Mouse (Mus musculus): ENCODE data around the gene Dtx3. TPM values are rescaled to one million over a fixed set of nuclear protein-coding genes. Genes with fewer than 3 reads are reported as not detected.

Dtx3 gene
- polyA plus RNA-seq, 1 experiment from 2014 or later, result 199 TPM

GRCm38 (mm10) chr10:127217177-127217576 lies 21.6 kb upstream of the Dtx3 start:
- Histone ChIP-seq H3K9ac (no peak overlapping the region), H3K4me3 (no peak overlapping the region), H3K27me3 (replicated peaks) (no peaks in the 10 kb centered on the region), H3K9me3 (no peaks in the 10 kb centered on the region), H3K4me1 (no peaks in the 10 kb centered on the region), H3K4me2 (replicated peaks) (no peak overlapping the region), H3K36me3 (no peaks in the 10 kb centered on the region), H3K27ac (no peak overlapping the region)
- no peak for ATAC-seq (ENCODE audit: low FRiP score, low read depth)

DNA sequence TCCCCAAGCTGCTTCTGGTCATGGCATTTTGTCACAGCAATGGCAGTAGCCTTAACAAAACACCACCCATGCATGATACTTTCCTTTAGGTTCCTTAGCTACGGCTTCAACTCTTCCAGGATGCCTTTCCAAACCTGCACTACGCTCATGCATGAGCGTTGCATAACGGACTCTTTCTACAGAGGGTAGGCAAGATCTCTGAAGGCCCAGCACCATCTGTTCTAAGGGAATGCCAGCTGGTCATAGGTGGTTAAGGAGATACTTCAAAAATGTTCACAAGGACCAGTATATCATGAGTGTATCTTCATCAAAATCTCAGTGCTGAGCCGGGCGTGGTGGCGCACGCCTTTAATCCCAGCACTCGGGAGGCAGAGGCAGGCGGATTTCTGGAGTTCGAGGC lies 20.9 kb upstream of the Dtx3 start:
- no peak overlapping the region for H3K4me3 ChIP-seq
- H3K9me3 ChIP-seq, result no peaks in the 10 kb centered on the region
- H3K27me3 ChIP-seq (replicated peaks), result no peaks in the 10 kb centered on the region
- no peaks in the 10 kb centered on the region for H3K36me3 ChIP-seq
- no peak overlapping the region for H3K9ac ChIP-seq
- WGBS, result 95% methylated on average over 11 of the region's 11 CpGs
- H3K4me2 ChIP-seq (replicated peaks), result no peak overlapping the region
- no peaks in the 10 kb centered on the region for H3K4me1 ChIP-seq
- no peak overlapping the region for H3K27ac ChIP-seq
- no peak for ATAC-seq (ENCODE audit: low FRiP score, low read depth)

DNA sequence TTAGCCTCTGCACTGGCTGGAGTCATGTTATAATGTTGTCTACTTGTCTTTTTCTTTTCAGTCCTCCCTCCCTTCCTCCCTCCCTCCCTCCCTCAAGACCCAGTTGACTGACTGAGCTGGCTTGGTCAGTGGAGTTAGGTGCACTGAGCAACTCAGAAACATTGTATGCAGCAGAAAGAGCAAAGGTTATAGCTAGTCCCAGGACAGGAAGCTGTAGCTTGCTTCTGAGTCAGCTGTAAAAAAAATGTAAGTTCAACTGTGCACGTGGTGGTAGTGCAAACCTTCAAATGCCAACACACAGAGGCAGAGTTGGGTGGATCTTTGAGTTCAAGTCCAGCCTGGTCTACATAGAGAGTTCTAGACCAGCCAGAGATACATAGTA lies 18.9 kb upstream of the Dtx3 start:
- no peak overlapping the region for H3K4me3 ChIP-seq
- no peaks in the 10 kb centered on the region for H3K9me3 ChIP-seq
- H3K4me2 ChIP-seq (replicated peaks), result no peak overlapping the region
- H3K9ac ChIP-seq, result no peak overlapping the region
- H3K4me1 ChIP-seq, result peaks cover 10% of the 10 kb centered on the region
- WGBS, result 63% methylated on average over 1 of the region's 1 CpGs
- H3K27me3 ChIP-seq (replicated peaks), result no peaks in the 10 kb centered on the region
- no peak overlapping the region for H3K27ac ChIP-seq
- ATAC-seq (ENCODE audit: low FRiP score, low read depth), result no peak
- no peaks in the 10 kb centered on the region for H3K36me3 ChIP-seq

- H3K27me3 ChIP-seq (replicated peaks), result no peaks in the 10 kb centered on the region
- no peak overlapping the region for H3K9ac ChIP-seq
- no peaks in the 10 kb centered on the region for H3K36me3 ChIP-seq
- H3K27ac ChIP-seq, result no peak overlapping the region
- ATAC-seq (ENCODE audit: low FRiP score, low read depth), result no peak
- no peak overlapping the region for H3K4me2 ChIP-seq (replicated peaks)
- 84% methylated on average over 13 of the region's 13 CpGs for WGBS
- H3K4me3 ChIP-seq, result no peak overlapping the region
- H3K9me3 ChIP-seq, result no peaks in the 10 kb centered on the region
- H3K4me1 ChIP-seq, result peaks cover 10% of the 10 kb centered on the region
These were observed 18.3 kb upstream of the Dtx3 start for GRCm38 (mm10) chr10:127213704-127214421.

GRCm38 (mm10) chr10:127213272-127213671 lies 17.7 kb upstream of the Dtx3 start:
- peaks cover 10% of the 10 kb centered on the region for H3K4me1 ChIP-seq
- H3K27ac ChIP-seq, result no peak overlapping the region
- no peaks in the 10 kb centered on the region for H3K27me3 ChIP-seq (replicated peaks)
- no peak overlapping the region for H3K4me2 ChIP-seq (replicated peaks)
- ATAC-seq (ENCODE audit: low FRiP score, low read depth), result no peak
- H3K9me3 ChIP-seq, result no peaks in the 10 kb centered on the region
- H3K36me3 ChIP-seq, result peaks cover 5% of the 10 kb centered on the region; the same call in 1 of the 2 replicates
- 87% methylated on average over 8 of the region's 8 CpGs for WGBS
- no peak overlapping the region for H3K4me3 ChIP-seq
- no peak overlapping the region for H3K9ac ChIP-seq

- peak within 1 kb of the TSS; percentile 79 for H3K4me2 ChIP-seq (replicated peaks)
- peak; percentile 97 for ATAC-seq (ENCODE audit: low FRiP score, low read depth)
- H3K4me1 ChIP-seq, result peaks cover 10% of the 10 kb centered on the region
- no peak within 1 kb of the TSS for H3K27ac ChIP-seq
- H3K9ac ChIP-seq, result peak within 1 kb of the TSS; percentile 72
- peaks cover 19% of the 10 kb centered on the region for H3K36me3 ChIP-seq
- peak within 1 kb of the TSS; percentile 86 for H3K4me3 ChIP-seq
- WGBS, result under 1% methylated on average over 47 of the region's 47 CpGs
- H3K27me3 ChIP-seq (replicated peaks), result no peaks in the 10 kb centered on the region
- H3K9me3 ChIP-seq, result no peaks in the 10 kb centered on the region
These were observed 15.9 kb upstream of the Dtx3 start, which contains the start of gene Pip4k2c for GRCm38 (mm10) chr10:127211414-127211854. Gene Pip4k2c, minus strand, starts transcription at chr10:127211585.

GRCm38 (mm10) chr10:127210961-127211405 lies 15.5 kb upstream of the Dtx3 start:
- H3K36me3 ChIP-seq, result peaks cover 24% of the 10 kb centered on the region
- H3K4me2 ChIP-seq (replicated peaks), result peak overlapping the region; percentile 79
- H3K27ac ChIP-seq, result no peak overlapping the region
- H3K9me3 ChIP-seq, result no peaks in the 10 kb centered on the region
- peak overlapping the region; percentile 72 for H3K9ac ChIP-seq
- WGBS, result 1% methylated on average over 25 of the region's 25 CpGs
- no peaks in the 10 kb centered on the region for H3K27me3 ChIP-seq (replicated peaks)
- ATAC-seq (ENCODE audit: low FRiP score, low read depth), result peak; percentile 77
- H3K4me3 ChIP-seq, result peak overlapping the region; percentile 86
- H3K4me1 ChIP-seq, result peaks cover 10% of the 10 kb centered on the region

GRCm38 (mm10) chr10:127209928-127210570 lies 14.5 kb upstream of the Dtx3 start:
- H3K4me2 ChIP-seq (replicated peaks), result peak overlapping the region; percentile 79
- ATAC-seq (ENCODE audit: low FRiP score, low read depth), result no peak
- H3K27me3 ChIP-seq (replicated peaks), result no peaks in the 10 kb centered on the region
- 88% methylated on average over 13 of the region's 13 CpGs for WGBS
- peaks cover 10% of the 10 kb centered on the region for H3K4me1 ChIP-seq
- H3K36me3 ChIP-seq, result peaks cover 33% of the 10 kb centered on the region
- peak overlapping the region; percentile 86; the same call in 1 of the 2 replicates for H3K4me3 ChIP-seq
- H3K27ac ChIP-seq, result no peak overlapping the region
- no peaks in the 10 kb centered on the region for H3K9me3 ChIP-seq
- peak overlapping the region; percentile 72; the same call in 1 of the 2 replicates for H3K9ac ChIP-seq

DNA sequence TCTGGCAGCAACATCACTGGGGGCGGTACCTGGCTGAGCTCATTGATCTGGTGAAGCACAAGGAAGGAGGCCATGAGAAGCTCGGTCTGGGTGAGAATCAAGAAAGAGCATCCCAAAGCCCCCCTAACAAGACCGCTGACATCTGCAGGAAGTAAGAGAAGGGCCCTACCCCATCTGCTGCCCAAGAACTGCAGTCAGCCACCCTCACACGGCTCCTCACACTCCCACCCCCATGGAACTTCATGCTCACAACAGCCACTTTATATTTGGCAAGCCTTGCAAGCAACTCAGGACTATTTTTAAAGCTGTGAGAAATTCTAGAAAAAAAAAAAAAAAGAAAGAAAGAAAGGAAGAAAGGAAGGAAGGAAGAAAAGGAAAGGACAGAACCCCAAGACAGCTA lies 13.4 kb upstream of the Dtx3 start:
- no peaks in the 10 kb centered on the region for H3K27me3 ChIP-seq (replicated peaks)

DNA sequence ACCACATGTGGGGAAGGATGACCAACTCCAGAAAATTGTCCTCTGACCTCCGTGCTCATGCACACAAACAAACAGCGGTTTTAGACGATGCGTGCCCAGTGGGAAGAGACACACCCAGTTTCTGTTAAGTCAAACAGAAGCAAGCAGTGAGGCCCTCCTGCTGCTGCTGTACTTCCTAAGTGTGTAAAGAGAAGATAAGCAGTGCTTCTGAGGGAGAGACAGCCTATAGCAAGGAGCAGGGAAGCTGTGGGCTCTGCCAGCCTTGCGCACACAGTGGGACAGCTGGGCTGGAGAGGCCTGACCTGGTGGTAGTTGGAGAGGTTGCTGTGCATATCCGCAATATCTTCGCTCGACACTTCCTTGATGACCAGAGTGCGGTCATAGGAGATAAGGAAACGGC lies 9.8 kb upstream of the Dtx3 start:
- Histone ChIP-seq H3K27me3 (replicated peaks) (no peaks in the 10 kb centered on the region), H3K9ac (no peak overlapping the region), H3K4me1 (peaks cover 3% of the 10 kb centered on the region), H3K4me3 (no peak overlapping the region), H3K27ac (no peak overlapping the region), H3K4me2 (replicated peaks) (no peak overlapping the region), H3K36me3 (peaks cover 66% of the 10 kb centered on the region), H3K9me3 (no peaks in the 10 kb centered on the region)
- 94% methylated on average over 10 of the region's 10 CpGs for WGBS
- no peak for ATAC-seq (ENCODE audit: low FRiP score, low read depth)

More for the DNA sequence above, 13.4 kb upstream of the Dtx3 start:
- Histone ChIP-seq H3K27ac (no peak overlapping the region), H3K9ac (no peak overlapping the region), H3K4me3 (no peak overlapping the region), H3K4me1 (peaks cover 10% of the 10 kb centered on the region), H3K9me3 (no peaks in the 10 kb centered on the region), H3K36me3 (peaks cover 40% of the 10 kb centered on the region), H3K4me2 (replicated peaks) (no peak overlapping the region)
- no peak for ATAC-seq (ENCODE audit: low FRiP score, low read depth)
- WGBS, result 90% methylated on average over 4 of the region's 4 CpGs

GRCm38 (mm10) chr10:127204589-127204988 lies 9.1 kb upstream of the Dtx3 start:
- no peaks in the 10 kb centered on the region for H3K4me1 ChIP-seq
- no peak overlapping the region for H3K4me2 ChIP-seq (replicated peaks)
- H3K36me3 ChIP-seq, result peaks cover 73% of the 10 kb centered on the region
- H3K9me3 ChIP-seq, result no peaks in the 10 kb centered on the region
- no peaks in the 10 kb centered on the region for H3K27me3 ChIP-seq (replicated peaks)
- H3K27ac ChIP-seq, result no peak overlapping the region
- H3K9ac ChIP-seq, result no peak overlapping the region
- ATAC-seq (ENCODE audit: low FRiP score, low read depth), result no peak
- no peak overlapping the region for H3K4me3 ChIP-seq
- 91% methylated on average over 5 of the region's 5 CpGs for WGBS

GRCm38 (mm10) chr10:127203106-127203505 lies 7.6 kb upstream of the Dtx3 start:
- peaks cover 80% of the 10 kb centered on the region for H3K36me3 ChIP-seq
- H3K4me1 ChIP-seq, result peaks cover under 1% of the 10 kb centered on the region; the same call in 1 of the 2 replicates
- H3K9ac ChIP-seq, result no peak overlapping the region
- 92% methylated on average over 3 of the region's 3 CpGs for WGBS
- H3K4me2 ChIP-seq (replicated peaks), result no peak overlapping the region
- no peaks in the 10 kb centered on the region for H3K27me3 ChIP-seq (replicated peaks)
- ATAC-seq (ENCODE audit: low FRiP score, low read depth), result no peak
- H3K27ac ChIP-seq, result no peak overlapping the region
- no peaks in the 10 kb centered on the region for H3K9me3 ChIP-seq
- no peak overlapping the region for H3K4me3 ChIP-seq

All from neural tube, embryonic 12.5 days (tissue).